ENCODE assay signal across 21 mouse cellular contexts in genomic region chr1:179845832-179846499, GRCm38 (mm10). TPM values are rescaled to one million over a fixed set of nuclear protein-coding genes. Genes with fewer than 3 reads are reported as not detected.
"Had no signal": no experiment of that assay in that cellular context is flagged by ENCODE, and none has a peak within 500 bp of the region (broad histone marks: within the 10 kb centered on the region; RNA-seq: fewer than 3 reads in every experiment).

No protein-coding gene starts in this region.

- H3K27ac ChIP-seq: liver, embryonic 14.5 days; lung, embryonic 15.5 days; macrophage; midbrain, embryonic 12.5 days; midbrain, embryonic 15.5 days; neural tube, embryonic 12.5 days; stomach, embryonic 15.5 days had no signal

- H3K9ac ChIP-seq: liver, embryonic 14.5 days; lung, embryonic 15.5 days; midbrain, embryonic 12.5 days; midbrain, embryonic 15.5 days; neural tube, embryonic 12.5 days; stomach, embryonic 15.5 days had no signal

- H3K4me2 ChIP-seq: lung, embryonic 15.5 days; midbrain, embryonic 12.5 days; midbrain, embryonic 15.5 days; neural tube, embryonic 12.5 days; stomach, embryonic 15.5 days had no signal

- H3K9me3 ChIP-seq: lung, embryonic 15.5 days; megakaryocyte, embryonic 14.5 days; midbrain, embryonic 12.5 days; midbrain, embryonic 15.5 days; neural tube, embryonic 12.5 days; stomach, embryonic 15.5 days had no signal

- H3K36me3 ChIP-seq: lung, embryonic 15.5 days; midbrain, embryonic 12.5 days; midbrain, embryonic 15.5 days; neural tube, embryonic 12.5 days; stomach, embryonic 15.5 days had no signal

- H3K4me1 ChIP-seq: midbrain, embryonic 12.5 days; midbrain, embryonic 15.5 days; neural tube, embryonic 12.5 days; stomach, embryonic 15.5 days had no signal

- H3K27me3 ChIP-seq: lung, embryonic 15.5 days; megakaryocyte, embryonic 14.5 days; midbrain, embryonic 12.5 days; midbrain, embryonic 15.5 days; neural tube, embryonic 12.5 days; stomach, embryonic 15.5 days had no signal

- H3K4me3 ChIP-seq: lung, embryonic 15.5 days; megakaryocyte, embryonic 14.5 days; midbrain, embryonic 12.5 days; midbrain, embryonic 15.5 days; neural tube, embryonic 12.5 days; stomach, embryonic 15.5 days had no signal

- ATAC-seq: lung, postnatal 0 days; midbrain, embryonic 15.5 days had no signal

- DNase-seq: lung, adult 18-20 months; lung, postnatal 14 days; lung, postnatal 36 days; right cerebral cortex, postnatal 14 days; thymus, adult 18-20 months; thymus, postnatal 14 days; thymus, postnatal 36 days had no signal

RNA-seq across cellular contexts. Expression of gene Gm10518, which starts 42.8 kb away (rescaled TPM):
- total RNA-seq: megakaryocyte progenitor cell, adult 5-6 weeks; midbrain, postnatal 0 days; monocyte, adult 5-6 weeks had no signal
- polyA plus RNA-seq: lung, embryonic 15.5 days; lung, postnatal 0 days; macrophage; midbrain, postnatal 0 days; spleen, adult 2 months; urinary bladder, adult 2 months had no signal
